Mouse (Mus musculus) adrenal gland, postnatal 25 days (tissue): ENCODE data around the gene Aox3. TPM values are rescaled to one million over a fixed set of nuclear protein-coding genes. Genes with fewer than 3 reads are reported as not detected.

ENCODE experiments used
- DNase-seq: peaks from one replicate; pipeline ENCODE4 v3.0.0; 2021; ENCODE audit warnings: mixed read lengths
- long read RNA-seq: library from polyadenylated mRNA; stranded (forward); transcript quantifications from one replicate; pipeline ENCODE4 v2.0.0, GENCODE M21; 2021
- total RNA-seq: library from RNA; stranded (reverse); gene quantifications from 2 replicates; pipeline ENCODE4 v1.2.3, GENCODE M21; 2021

The Aox3 gene
- total RNA-seq, result 3.3 and 6.4 TPM in 2 replicates
- long read RNA-seq, full-length matches to known transcripts, result 114 of 216 reads
- long read RNA-seq, partial matches to known transcripts, result 81 of 216 reads
- long read RNA-seq, other reads (novel, unspliced or antisense), result 21 of 216 reads

DNA sequence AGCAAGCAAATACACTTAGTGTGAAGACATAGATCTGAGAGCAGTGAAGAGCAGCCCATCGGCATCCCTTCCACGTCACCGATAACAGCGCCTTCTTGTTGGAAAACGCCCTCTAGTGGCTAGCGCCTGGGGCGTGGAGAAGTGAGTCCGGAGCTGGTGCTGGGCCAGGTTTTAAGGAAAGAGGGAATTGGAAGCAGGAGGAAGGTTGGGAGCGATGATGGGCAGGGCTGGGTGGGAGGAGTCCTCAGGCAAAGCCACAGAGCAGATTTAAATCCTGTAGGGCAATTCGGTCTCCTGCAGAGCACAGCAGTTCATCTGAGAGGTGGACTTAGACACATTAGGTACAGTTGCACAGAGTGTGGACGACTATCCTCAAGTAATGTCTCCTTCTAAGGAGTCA, at the start of gene Aox3:
Gene Aox3 (plus strand): TSS at position 251 of the 400 bp plus-strand sequence.
- DNase-seq, result peak; percentile 83

DNA sequence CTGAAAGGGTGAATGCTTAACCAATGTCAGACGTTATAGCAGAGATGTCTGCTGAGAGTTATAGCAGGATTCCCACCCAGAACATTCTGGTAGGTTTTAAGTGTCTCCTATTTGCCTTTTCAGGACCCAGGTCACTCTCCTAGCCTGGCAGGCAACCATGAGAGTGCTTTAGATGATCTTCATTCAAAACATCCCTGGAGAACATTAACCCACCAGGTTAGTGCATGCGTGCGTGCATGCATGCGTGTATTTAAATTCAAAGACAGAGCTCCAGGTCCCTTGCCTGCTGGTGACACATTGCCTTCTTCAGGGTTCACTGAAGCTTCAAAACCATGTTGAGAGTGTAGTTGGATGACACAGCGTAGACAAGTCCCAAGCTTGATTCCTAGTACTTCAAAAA, 47.8 kb upstream of the Aox3 start:
- DNase-seq, result no peak

DNA sequence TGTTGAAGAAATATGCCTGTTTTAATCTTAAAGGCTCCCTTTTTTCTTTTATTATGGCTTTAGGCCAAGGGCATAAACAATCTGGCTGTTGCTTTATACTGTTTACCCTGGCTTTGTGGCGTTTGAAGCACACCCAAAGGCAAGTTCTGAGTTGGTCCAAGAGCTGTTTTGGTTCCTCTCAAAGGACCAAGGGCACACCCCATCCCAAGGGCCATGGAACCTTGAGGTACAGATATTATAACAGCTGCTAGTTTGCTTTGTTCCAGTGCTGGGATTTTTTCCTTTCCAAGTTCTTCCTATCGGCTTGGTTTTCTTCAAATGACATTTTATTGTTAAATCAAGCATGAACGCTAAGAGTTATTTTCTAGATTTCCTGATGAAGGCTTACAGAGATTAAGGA, 47.3 kb upstream of the Aox3 start:
- DNase-seq, result no peak

DNA sequence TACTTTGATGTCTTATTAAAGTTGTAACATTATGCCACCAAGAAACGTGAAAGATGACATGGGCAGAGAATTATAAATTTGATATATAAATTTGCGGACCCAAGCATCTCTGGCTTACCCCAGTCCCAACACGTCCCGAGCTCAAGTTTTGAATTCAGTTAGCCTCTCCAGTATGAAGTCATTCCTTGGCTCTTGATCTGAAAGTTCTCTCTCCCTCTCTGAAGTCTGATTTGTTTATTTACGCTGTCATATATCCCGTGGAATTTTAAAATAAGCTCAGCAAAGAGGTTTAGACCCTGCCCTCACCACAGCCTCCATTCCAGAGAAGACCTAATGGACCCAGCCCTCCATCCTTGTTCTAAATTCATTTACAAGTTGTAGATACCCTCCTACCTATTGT, 43.7 kb upstream of the Aox3 start:
- DNase-seq, result no peak

DNA sequence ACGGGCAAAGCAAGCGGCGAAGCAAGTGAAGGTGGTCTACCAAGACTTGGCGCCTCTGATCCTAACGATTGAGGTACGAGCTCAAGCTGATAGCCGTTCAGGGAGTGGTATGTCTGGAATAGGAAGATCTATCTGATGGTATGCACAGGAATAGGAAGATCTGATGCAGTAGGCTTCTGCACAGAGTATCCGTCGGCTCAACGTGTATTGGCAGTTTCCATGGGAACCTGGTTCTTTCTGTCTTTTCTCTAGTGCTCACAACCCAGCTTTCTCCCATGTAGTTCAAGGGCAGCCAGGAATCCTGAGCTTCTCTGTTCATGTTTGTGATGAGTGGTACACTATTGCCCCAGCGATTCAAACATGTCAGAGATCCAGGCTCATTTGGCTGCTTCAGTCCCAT, 42.8 kb upstream of the Aox3 start:
- DNase-seq, result no peak

DNA sequence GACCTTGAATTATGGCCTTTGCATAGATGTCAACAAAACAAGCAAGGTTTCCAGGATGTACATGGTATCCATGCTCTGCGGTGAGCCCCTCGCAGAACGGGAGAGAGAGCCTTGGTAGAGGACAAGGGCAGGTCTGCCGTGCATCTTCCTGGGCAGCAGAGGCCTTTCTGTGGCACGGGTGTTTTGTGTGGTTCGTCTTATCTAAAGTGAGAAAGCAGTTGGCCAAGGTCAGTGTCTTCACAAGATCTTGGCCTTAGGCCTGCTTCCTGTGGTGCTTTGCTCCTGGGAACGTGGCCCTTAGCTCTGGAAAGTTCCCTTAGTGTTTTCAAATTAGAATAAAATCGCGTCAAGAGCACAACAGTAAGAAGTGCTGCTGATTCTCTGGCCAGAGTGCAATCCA, 41.9 kb upstream of the Aox3 start:
- no peak for DNase-seq

DNA sequence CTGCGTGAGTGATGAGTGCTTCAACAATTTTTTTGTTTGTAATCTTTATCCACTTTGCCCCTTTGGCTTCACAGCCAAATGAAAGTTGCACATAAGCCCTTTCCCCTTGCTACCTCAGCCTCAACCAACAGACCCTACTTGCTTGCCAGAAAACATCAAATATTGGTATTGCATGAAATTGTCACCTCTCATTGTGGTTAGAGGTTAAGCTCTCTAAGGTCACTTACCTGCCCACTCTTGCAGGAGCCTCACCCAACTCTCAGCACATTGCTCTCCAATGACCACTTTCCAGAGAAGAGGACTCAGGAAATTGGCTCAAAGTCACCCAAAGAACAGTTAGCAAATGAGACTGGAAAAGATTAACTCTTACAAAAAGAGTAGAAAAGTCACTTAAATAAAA, 41.4 kb upstream of the Aox3 start:
- no peak for DNase-seq

DNA sequence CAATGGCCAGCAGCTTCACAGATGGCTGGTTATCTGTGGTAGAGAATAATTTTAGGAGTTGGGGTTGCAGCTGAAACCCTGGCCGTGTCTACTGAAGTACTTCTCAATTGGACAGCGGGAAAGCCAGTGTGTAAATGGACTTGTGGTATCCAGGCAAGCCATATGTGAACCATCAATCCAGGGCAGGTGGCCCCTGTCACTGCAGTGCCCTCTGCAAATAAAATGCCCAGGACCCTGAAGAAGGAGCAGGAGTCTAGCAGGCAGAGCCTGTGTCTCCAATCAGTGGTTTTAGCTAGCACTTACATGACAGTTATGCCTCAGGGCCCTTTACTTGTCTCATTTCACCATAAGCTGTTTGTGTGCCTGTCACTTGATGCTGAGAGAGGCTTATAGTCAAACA, 40.5 kb upstream of the Aox3 start:
- DNase-seq, result no peak

DNA sequence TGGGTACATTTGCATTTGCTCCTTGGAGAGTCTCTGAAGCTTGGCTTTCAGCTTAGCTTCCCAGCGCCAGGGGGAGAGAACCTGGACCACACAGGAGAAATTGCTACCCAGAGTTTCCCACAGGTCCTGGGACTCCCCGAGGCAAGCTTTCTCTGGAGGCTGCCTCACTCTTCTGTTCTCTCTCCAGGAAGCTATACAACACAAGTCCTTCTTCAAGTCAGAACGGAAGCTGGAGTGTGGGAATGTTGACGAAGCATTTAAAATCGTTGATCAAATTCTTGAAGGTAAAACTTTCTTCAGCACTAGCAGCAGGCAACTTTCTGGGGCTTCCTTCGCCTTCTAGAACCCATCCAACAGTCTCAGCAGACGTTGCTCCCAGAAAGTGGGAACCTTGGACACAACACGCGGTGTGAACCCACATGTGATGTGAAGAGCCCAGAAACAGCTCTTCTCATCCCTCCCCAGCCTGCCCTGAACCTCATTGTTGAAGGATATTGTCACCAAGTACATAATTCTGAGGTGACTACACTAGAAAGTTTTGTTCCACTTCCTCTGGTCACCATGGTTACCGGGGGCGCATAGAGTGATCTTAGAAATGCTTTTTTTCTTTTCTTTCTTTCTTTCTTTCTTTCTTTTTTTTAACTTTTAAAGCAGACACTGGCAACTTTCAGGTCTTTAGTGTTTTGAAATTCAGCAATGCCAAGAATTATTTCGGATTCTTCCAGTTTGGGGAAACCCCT, 39.8 kb upstream of the Aox3 start:
- DNase-seq, result no peak

DNA sequence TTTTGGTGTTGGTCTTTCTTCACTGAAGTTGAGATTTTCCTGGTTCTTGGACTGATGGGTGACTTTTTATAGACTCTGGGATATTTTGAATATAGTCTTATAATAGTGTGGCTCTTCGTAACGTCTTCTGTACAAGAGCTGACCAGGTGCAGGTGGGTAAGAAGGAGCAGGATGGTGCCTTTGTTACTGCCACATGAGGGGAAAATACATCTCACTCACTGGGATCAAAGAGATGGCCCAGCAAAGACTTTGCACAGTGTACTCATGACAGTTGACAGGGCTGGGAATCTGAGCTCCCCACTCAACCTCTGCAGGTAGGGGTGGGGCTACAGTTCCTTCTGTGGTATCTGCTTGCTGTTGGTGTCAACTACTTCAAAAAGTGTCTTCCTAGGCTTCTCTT, 38.7 kb upstream of the Aox3 start:
- DNase-seq, result no peak

DNA sequence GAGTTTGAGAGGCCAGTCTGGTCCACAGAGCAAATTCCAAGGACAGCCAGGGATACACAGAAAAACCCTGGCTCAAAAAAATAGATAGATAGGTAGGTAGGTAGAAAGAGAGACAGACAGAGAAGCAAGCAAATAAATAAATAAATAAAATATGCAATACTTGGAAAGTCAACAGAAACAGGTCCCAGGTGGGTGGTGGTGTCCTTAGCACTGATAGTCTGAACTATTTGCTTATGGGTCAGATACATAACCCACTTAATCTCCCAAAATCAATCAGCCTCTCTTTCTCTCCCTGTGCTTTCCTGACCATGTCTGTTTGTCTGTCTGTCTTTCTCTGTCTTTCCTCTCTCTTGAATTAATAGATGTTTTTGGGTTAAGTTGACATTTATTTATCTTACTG, 35.0 kb upstream of the Aox3 start:
- no peak for DNase-seq

DNA sequence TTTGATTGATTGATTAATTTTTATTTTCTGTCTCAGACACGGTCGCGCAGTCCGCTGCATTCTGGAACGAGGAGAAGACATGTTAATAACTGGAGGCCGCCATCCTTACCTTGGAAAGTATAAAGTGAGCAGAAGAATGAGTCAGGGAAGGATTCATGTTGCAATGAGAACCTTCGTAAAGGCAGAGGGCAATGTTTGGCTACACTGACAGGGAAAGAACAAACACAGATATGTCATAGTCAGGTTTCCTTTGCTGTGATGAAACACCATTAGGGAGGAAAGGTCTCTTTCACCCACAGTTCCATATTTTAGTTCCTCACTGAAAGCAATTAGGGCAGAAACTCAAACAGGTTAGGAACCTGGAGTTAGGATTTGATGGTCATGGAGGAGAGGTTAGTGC, 34.5 kb upstream of the Aox3 start:
- DNase-seq, result no peak

DNA sequence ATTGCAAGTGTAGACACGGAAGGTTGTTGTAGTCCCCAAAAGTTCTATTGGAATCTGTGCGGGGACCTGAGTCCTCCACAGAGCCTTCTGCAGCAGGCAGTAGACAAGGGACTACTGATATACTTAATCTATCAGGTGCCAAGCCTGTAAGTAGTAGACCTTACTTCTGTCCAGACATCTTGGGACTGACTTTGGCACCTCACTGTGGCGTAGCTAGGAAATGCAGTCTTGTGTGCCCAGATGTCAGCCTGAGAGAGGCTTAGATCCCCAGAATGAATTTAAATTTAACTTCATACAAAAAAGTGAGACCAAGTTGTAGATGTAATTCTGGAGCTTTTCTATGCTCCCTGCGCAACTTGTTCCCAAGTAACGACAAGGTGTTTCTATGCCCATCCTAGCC, 33.2 kb upstream of the Aox3 start:
- DNase-seq, result no peak

DNA sequence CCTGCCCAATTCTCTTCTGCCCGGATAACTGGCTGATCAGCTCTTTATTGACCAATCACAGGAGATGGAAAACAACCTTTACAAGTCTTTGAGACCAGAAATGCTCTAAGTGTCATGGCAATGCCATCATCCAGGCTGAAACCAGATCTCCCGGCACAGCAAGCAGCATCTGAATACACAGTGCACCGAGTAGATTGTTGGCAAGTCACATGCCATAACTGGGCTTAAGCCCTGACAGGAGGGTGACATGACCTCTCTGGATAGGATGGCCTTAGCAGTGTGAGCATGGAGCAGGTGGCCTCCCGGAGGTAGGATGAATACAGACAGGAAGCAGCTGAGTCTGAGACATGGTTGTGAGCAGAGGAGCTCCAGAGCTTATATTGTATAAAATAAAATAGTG, 32.5 kb upstream of the Aox3 start:
- no peak for DNase-seq

DNA sequence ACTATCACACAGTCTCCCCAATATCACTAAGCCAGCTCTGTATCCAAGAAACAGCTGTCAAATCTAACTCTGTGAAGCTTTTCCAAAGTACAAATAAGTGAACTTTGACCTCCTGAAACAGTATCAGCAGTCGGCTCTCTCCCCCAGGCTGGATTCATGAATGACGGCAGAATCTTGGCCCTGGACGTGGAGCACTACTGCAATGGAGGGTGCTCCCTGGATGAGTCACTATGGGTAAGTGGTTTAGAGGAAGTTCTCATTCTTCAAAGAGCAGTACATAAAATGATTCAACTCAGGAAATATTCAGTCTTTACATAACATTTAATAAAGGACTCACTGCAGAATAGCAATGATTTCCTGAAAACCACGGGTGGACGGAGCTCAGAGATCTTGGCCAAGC, 31.6 kb upstream of the Aox3 start:
- no peak for DNase-seq

DNA sequence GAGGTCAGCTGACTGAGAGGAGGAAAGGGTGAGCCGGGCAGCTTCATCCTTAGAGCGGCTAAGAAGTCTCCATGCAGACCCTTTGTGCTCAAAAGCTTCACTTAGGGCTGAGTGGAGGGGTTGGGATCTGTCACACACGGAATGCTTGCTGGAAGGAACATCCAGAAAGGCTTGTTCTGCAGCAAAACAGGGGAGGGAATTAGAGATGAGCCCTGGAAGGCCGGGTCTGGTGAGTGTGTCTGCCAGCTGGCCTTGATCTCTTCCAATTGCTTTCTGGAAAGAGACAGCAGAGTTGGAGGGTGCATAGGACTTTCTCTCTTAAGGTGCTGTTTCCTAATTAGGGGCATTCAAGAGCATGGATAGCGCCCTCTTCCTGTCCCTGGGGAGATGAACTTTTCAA, 23.6 kb upstream of the Aox3 start:
- DNase-seq, result no peak

DNA sequence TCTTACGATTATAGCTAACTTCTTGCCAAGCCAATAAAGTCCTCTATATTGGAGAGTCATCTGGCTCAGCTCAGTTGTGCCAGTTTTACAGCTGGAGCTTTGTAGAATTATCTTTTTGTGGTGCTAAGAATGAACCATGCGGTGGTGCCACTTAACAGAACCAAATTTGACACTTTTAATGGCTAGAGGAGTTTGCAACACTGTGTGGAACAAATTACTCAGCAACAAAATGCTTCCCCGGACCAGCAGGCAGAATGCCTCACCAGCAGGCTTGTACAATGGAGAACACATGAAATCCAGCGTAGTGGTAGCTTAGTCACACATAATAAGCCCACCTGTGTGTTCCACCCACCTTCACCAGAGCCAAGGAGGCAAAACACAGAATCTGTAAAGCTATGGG, 22.7 kb upstream of the Aox3 start:
- DNase-seq, result no peak

DNA sequence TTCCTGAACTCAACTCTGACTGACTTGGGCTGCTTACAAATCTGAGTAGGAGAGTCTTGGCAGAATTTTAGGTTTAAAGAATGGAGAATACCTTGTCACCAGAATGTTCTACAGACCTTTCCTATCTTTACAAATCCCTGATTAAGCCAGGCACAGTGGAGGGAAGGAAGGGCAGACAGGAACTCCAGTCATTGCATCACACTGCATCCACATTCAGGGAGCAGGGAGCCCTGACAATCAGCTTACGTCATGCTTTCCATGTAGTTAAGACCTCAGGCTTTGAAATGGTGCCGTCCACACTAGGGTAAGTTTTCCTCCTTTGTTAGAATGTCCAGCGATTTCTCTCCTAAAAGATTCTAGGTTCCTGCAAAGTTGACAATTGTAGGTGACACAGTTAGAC, 21.7 kb upstream of the Aox3 start:
- DNase-seq, result no peak

DNA sequence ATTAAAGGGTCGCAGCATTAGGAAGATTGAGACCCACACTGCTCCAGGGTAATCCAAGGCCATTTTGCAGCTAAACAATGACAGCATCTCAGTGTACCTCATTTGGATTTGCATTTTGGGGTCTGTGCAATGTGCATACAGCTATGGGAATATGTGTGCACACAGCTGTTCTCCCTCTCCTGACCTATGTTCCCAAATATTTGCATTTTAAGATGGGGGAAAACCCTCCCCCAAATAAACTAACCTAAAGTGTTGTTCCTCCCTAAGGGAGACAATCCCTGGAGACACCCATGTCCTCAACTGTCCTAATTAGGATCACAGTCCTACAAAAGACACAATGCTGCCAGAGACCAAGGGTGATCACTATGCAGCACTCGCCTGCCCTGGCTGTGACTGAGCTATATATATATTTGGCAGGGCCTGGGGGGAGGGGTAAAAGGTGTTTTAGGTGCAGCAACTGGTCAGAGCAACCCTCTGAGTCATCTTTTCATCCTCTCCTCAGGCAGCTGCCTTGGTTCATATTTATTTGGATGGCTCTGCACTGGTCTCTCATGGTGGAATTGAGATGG, 20.9 kb upstream of the Aox3 start:
- no peak for DNase-seq

DNA sequence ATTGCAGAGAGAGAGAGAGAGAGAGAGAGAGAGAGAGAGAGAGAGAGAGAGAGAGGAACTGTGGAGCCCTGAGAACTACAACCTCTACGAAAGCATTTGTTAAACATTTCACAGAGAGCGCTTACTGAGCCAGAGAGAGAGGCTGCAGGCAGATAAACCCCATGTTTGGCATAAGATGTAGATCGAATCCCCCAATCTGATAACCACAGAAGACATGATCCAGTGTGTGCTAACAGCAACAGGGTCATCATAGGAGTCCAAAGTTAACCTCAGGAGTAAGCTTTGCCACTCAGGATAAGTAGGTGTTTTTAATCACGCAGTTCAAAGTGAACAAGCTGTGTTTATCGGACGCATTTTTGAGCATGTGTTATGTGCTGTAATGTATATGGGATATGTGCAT, 15.6 kb upstream of the Aox3 start:
- no peak for DNase-seq

DNA sequence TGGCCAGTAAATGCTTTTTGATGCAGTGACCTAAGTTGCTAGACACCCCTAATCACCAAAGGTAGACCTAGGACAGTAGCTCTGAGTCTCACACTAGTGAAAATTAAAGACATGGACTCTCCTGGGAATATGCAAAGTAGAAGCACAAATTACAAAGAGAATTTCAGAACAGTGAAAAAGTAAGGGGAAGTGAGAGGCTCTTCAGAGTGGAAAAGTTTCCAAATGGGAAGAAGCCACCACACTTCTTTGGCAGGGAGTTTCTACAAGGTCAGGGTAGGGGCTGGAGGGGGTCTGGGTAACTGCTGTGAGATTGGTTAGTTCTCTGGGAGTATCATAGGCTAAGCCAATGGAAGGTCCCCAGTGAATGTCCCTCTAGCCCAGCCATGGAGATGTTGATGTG, 13.8 kb upstream of the Aox3 start:
- no peak for DNase-seq

DNA sequence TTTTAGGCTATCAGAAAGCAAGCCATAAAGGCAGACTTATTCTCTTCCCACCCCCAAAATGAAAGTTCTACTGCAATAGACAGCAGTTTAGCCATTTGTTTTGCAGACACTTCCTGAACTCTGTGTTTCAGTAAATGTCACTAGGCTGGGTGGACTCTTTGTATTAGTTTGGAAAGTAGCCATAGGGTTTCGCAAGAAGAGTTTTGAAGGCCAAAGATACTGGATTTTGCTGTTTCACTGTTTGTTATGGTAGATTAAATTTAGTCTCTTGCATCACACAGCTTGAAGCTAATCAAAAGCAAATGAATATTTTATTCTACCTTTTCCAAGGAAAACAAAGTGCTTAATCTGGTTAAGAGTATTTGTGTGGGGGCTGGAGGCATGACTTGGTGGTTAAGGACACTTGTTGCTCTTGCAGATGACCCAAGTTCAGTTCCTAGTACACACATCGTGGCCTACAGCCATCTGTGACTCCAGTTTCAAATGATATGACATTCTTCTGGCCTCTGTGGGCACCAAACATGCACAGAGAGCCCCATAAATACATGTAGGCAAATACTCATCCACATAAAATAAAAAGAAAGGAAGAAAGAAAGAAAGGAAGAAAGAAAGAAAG, 11.3 kb upstream of the Aox3 start:
- DNase-seq, result no peak

DNA sequence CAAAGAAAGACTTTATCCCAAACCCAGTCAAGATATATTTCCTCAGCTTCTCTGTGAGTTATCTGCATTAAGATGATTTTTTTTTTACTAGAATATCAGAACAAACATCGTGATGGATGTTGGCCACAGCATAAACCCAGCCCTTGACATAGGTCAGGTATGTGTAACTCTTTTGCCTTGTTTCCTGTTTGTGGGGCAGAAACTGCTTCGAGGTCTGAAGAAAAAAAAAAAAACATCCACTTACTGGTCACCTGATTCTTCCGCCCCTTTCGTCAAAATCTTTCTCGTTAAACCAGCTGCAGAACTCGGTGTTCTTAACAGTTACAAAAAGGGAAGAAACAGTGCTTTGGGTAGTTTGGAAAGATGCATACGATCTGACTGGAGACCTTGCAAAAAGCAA, 10.4 kb upstream of the Aox3 start:
- DNase-seq, result no peak

DNA sequence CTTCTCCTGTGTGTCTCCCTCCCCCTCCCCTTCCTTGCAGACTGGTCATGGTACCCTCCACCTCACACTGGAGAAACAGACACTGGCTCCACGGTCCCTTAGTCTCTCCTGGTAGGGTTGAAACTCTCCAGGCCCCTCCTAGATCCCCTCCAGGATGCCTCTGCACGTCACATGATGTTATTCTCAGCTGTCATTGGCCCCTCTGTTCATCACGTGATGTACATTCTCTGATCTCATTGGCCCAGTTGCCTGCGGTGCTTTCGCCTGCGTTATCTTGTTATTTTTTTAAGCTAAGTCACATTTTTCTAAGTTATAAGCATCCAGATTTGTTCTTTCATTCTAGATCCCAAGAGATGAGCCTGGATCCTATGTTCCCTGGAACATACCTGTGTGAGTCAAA, 7.2 kb upstream of the Aox3 start:
- DNase-seq, result no peak
